Mouse (Mus musculus) megakaryocyte-erythroid progenitor cell, adult 5-6 weeks (primary cell): ENCODE data around the gene Mb21d2. TPM values are rescaled to one million over a fixed set of nuclear protein-coding genes. Genes with fewer than 3 reads are reported as not detected.

Source experiments
- ATAC-seq: replicated peaks from 2 replicates; pipeline ENCODE4 v1.8.0; 2016; ENCODE audit warnings: mild to moderate bottlenecking, inconsistent platforms; ENCODE audit not compliant: severe bottlenecking, poor library complexity, low FRiP score, low TSS enrichment
- total RNA-seq, 2 experiments: library from RNA; stranded (forward) in 1 of 2; stranded (reverse) in 1 of 2; fragments of 200-1000, 215-1000 nt in 1 of 2; fragments of >200 nt in 1 of 2; fragmentation: Nextera tagmentation in 1 of 2; gene quantifications; 2 replicates each; pipeline ENCODE4 v1.2.3; 2014 to 2017

Mb21d2 gene
- total RNA-seq, 2 experiments from 2014 or later = not detected

GRCm38 (mm10) chr16:28821774-28822173, 107.7 kb downstream of the Mb21d2 start:
- ATAC-seq = no peak

- no peak for ATAC-seq
Measured at GRCm38 (mm10) chr16:28818749-28819285, 110.7 kb downstream of the Mb21d2 start.

- ATAC-seq = no peak
Measured at GRCm38 (mm10) chr16:28813290-28813689, 116.2 kb downstream of the Mb21d2 start.

GRCm38 (mm10) chr16:28809089-28809488, 120.4 kb downstream of the Mb21d2 start:
- ATAC-seq = no peak

- peak; percentile 57; the same call in 1 of the 2 replicates for ATAC-seq
Measured at GRCm38 (mm10) chr16:28793115-28793514, 136.4 kb downstream of the Mb21d2 start.

Other genes starting within 250 kb of the Mb21d2 start
- gene Fgf12, start 176.6 kb downstream of the Mb21d2 start, total RNA-seq (2014; fragmentation: Nextera tagmentation) = not detected in 2 replicates
- gene Fgf12, start 176.6 kb downstream of the Mb21d2 start, total RNA-seq (2017) = not detected in 2 replicates